Mouse (Mus musculus) CD4-positive naive resting alpha-beta T cell, adult 57 days (primary cell): ENCODE measurements around the gene Gm20916. TPM values are rescaled to one million over a fixed set of nuclear protein-coding genes. Genes with fewer than 3 reads are reported as not detected.

Source experiments
- total RNA-seq: library from RNA; stranded (reverse); gene quantifications from one replicate; pipeline ENCODE4 v1.2.4, GENCODE M21; 2023

Gm20916 gene
- total RNA-seq, result not detected

DNA sequence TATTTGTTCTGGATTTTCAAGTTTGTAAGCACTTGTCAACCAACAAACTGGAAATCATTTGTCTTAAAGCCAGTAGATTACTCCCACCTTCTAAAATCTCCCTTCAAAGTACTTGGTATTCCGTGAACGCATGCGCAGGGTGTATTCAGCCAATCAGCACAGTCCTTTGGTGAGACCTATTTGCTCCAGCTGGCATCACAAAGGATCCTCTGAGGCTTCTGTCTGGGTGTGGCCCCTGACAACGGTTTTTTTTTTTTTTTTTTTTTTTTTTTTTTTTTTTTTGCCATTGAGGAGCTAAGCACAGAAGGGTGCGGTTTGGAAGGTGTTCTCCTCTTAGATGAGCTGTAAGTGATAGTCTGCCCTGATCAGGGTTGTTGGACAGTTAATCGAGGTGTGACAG, at the start of gene Gm20916:
Gm20916 (plus strand) TSS at position 301 of the 400 bp plus-strand sequence.

Other genes starting within 250 kb of the Gm20916 start
- gene Gm20917, start 168.4 kb upstream of the Gm20916 start, total RNA-seq, result not detected